Mouse (Mus musculus) neural tube, embryonic 14.5 days (tissue): ENCODE data around the gene Dnajb1. TPM values are rescaled to one million over a fixed set of nuclear protein-coding genes. Genes with fewer than 3 reads are reported as not detected.

Source experiments
- ATAC-seq: fragments of 200-750 bp; cut with Nextera tagmentation; 2 replicates; pipeline ENCODE4 v1.8.0; 2017; ENCODE audit warnings: low read depth, mild to moderate bottlenecking, moderate TSS enrichment, moderate library complexity
- H3K27ac ChIP-seq: fragments of 300-500 bp; sonication (generic); 2 replicates; pipeline ENCODE4 v1.5.1; 2014; ENCODE audit warnings: low read depth, mild to moderate bottlenecking, control low read depth, low read length, moderate library complexity, mixed read lengths
- H3K27me3 ChIP-seq: fragments of 300-500 bp; sonication (generic); 2 replicates; pipeline ENCODE4 v1.6.1; 2014; ENCODE audit warnings: low read length; ENCODE audit not compliant: control insufficient read depth, insufficient read depth
- H3K36me3 ChIP-seq: fragments of 300-500 bp; sonication (generic); 2 replicates; pipeline ENCODE4 v1.6.1; 2014; ENCODE audit warnings: low read length, mixed read lengths; ENCODE audit not compliant: control insufficient read depth, insufficient read depth
- H3K4me1 ChIP-seq: fragments of 300-500 bp; sonication (generic); 2 replicates; pipeline ENCODE4 v1.6.1; 2014; ENCODE audit warnings: low read length; ENCODE audit not compliant: control insufficient read depth, insufficient read depth
- H3K4me2 ChIP-seq: fragments of 300-500 bp; sonication (generic); 2 replicates; pipeline ENCODE4 v1.6.1; 2014; ENCODE audit warnings: mild to moderate bottlenecking, low read depth, low read length, control low read depth
- H3K4me3 ChIP-seq: fragments of 300-500 bp; sonication (generic); 2 replicates; pipeline ENCODE4 v1.5.1; 2014; ENCODE audit warnings: low read depth, low read length, control low read depth, mixed read lengths
- H3K9ac ChIP-seq: fragments of 300-500 bp; sonication (generic); replicated peaks from 2 replicates; pipeline ENCODE4 v1.6.1; 2014; ENCODE audit warnings: low read depth, mild to moderate bottlenecking, control low read depth, low read length, mixed read lengths
- H3K9me3 ChIP-seq: fragments of 300-500 bp; sonication (generic); 2 replicates; pipeline ENCODE4 v1.6.1; 2016; ENCODE audit warnings: low read length; ENCODE audit not compliant: control insufficient read depth
- WGBS: fragments of 180-500 bp; shearing (Covaris S2); extraction: QIAGEN DNeasy Blood & Tissue Kit; methylation state at CpG from one replicate; pipeline ENCODE4 v1.1.7; 2014; 5-methylcytosine and 5-hydroxymethylcytosine counted together
- polyA plus RNA-seq: library from polyadenylated mRNA; unstranded; fragments of >200 nt; fragmentation: Nextera tagmentation; extraction: Ambion mirVana; gene quantifications from 2 replicates; pipeline ENCODE4 v1.2.1, GENCODE M21; 2014

Dnajb1 gene
- polyA plus RNA-seq, 1 experiment from 2014 or later = 55.2 TPM

DNA sequence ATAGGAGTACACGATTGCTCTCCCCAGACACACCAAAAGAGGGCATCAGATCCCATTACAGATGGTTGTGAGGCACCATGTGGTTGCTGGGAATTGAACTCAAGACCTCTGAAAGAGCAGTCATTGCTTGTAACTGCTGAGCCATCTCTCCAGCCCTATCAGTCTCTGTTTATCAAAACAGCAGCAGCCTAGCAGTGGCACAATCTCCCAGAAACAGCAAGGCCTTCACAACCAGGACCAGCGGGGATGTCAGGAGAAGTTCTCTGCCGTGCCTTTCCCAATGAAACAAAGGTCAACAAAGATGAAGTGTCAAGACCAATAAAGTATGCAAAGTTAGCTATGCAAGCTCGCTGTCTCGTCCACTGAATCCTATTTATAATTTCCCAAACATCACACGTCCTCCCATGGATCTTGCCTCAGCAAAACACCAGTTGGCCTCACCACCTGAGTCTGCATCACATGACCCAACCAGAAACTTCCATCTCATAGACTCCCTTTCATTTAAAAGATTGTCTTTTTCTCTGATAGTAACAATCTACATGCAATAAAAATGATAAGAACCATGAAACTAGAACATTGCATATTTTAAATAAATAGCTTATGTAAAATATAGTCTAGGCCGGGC is 24.2 kb downstream of the Dnajb1 start:
- Histone ChIP-seq H3K9me3 (no peaks in the 10 kb centered on the region; the same call in 1 of the 2 replicates), H3K4me2 (no peak overlapping the region), H3K27me3 (no peaks in the 10 kb centered on the region), H3K4me3 (no peak overlapping the region), H3K9ac (no peak overlapping the region), H3K27ac (no peak overlapping the region), H3K36me3 (no peaks in the 10 kb centered on the region), H3K4me1 (no peaks in the 10 kb centered on the region)
- no peak for ATAC-seq
- WGBS = 88% methylated on average over 7 of the region's 7 CpGs

DNA sequence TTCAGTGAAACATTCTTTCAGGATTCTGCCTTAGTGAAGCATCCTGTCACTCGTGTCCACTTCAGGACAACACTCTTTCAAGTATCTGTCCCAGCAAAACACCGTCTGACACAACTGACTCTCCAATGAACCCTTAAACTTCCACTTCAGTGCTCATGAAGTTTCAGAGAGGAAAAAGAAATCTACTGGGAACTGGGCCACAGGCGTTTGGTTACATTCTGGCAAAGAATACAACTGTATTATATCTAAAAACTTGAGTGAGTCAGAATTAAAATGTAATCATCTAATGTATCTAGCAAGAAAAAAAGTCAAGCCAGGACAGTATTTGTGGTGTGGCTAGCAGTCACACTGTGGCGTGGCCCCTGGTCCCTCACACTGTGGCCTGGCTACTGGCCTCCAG is 30.9 kb downstream of the Dnajb1 start:
- H3K9ac ChIP-seq = no peak overlapping the region
- ATAC-seq = no peak

DNA sequence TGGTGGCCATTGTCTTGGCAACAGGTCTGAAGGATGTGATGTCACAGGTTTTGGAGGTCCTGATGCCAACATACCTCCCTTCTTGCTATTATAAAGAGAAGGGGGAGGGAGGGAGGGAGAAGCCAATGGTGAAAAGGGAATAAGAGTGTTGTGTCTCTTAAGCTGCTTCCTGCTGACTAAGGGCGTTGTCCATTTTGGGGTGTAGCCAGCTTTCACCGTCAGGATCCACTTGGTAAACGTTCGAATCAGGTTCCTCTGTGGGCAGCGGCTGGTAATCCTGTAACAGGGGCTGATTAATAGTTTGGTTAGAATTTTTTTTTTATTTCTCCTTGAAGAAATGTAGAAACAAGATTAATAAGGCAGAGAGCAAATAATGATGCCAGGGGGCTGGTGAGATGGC is 31.7 kb downstream of the Dnajb1 start:
- H3K9me3 ChIP-seq = no peaks in the 10 kb centered on the region; the same call in 1 of the 2 replicates
- no peaks in the 10 kb centered on the region for H3K27me3 ChIP-seq
- no peaks in the 10 kb centered on the region for H3K4me1 ChIP-seq
- no peaks in the 10 kb centered on the region for H3K36me3 ChIP-seq
- H3K9ac ChIP-seq = no peak overlapping the region
- no peak overlapping the region for H3K4me2 ChIP-seq
- no peak for ATAC-seq
- no peak overlapping the region for H3K27ac ChIP-seq
- WGBS = 77% methylated on average over 5 of the region's 5 CpGs
- no peak overlapping the region for H3K4me3 ChIP-seq

More for the DNA sequence above, 30.9 kb downstream of the Dnajb1 start:
- Histone ChIP-seq H3K9me3 (no peaks in the 10 kb centered on the region; the same call in 1 of the 2 replicates), H3K36me3 (no peaks in the 10 kb centered on the region), H3K27ac (no peak overlapping the region), H3K27me3 (no peaks in the 10 kb centered on the region), H3K4me2 (no peak overlapping the region), H3K4me3 (no peak overlapping the region), H3K4me1 (no peaks in the 10 kb centered on the region)
- WGBS = 74% methylated on average over 4 of the region's 4 CpGs

DNA sequence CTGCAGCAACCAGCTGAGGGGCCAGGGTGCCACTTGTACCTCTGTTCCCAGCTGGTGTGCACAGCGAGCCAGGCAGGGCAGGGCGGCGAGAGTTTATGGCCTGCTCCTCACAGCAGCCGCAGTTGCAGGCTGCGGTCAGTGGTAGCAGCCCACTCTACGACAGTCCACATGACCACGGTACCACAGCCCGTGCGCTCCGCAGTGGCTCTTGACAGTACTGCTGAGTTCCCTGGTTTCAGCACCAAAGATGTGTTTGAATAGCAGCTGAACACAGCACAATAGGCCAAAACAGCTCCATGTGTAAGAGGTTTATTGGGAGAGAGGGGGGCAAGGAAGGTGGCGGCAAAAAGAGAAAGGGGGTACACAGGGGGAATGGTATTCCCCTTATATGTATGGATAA is 39.5 kb downstream of the Dnajb1 start:
- H3K9ac ChIP-seq = no peak overlapping the region
- 94% methylated on average over 11 of the region's 11 CpGs for WGBS
- H3K36me3 ChIP-seq = no peaks in the 10 kb centered on the region
- H3K27ac ChIP-seq = no peak overlapping the region
- no peaks in the 10 kb centered on the region for H3K9me3 ChIP-seq
- no peak overlapping the region for H3K4me2 ChIP-seq
- no peaks in the 10 kb centered on the region for H3K27me3 ChIP-seq
- ATAC-seq = no peak
- H3K4me1 ChIP-seq = no peaks in the 10 kb centered on the region
- no peak overlapping the region for H3K4me3 ChIP-seq

DNA sequence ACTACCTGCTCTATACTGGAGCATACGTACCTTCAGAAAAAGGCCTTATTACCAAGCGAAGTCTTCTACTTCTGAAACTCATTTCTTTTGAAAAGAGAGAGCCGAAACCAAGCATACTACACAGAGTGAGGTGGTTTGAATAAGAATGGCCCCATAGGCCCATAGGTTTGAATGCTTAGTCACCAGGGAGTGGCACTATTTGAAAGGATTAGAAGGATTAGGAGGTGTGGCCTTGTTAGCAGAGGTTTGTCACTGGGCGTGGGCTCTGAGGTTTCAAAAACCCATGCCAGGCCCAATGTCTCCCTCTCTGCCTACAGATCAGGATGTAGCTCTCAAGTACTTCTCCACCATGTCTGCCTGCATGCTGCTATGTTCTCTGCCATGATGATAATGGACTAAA is 40.0 kb downstream of the Dnajb1 start:
- Histone ChIP-seq H3K9me3 (no peaks in the 10 kb centered on the region), H3K4me3 (no peak overlapping the region), H3K4me2 (no peak overlapping the region), H3K36me3 (no peaks in the 10 kb centered on the region), H3K27me3 (no peaks in the 10 kb centered on the region), H3K27ac (no peak overlapping the region), H3K9ac (no peak overlapping the region), H3K4me1 (peaks cover under 1% of the 10 kb centered on the region)
- ATAC-seq = no peak
- WGBS = 96% methylated on average over 4 of the region's 4 CpGs

DNA sequence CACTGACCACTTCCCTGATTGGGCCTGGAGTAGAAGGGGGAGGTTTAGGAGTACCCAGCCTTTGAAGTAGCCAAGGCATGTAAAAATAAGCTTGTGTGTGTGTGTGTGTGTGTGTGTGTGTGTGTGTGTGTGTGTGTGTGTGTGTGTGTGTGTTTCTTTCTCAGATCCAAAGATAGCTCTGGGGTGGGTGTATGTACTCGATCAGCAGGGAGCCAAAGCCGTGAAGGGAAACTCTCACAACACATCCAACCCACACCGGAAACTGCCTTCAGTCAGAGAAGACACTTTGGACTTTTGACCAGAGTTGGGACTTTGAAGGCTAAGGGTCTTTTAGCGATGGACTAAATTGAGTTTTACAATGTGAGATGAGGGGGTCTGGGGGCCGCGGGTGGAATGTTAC is 41.7 kb downstream of the Dnajb1 start:
- H3K4me3 ChIP-seq = no peak overlapping the region
- no peak overlapping the region for H3K9ac ChIP-seq
- H3K27ac ChIP-seq = no peak overlapping the region
- no peaks in the 10 kb centered on the region for H3K9me3 ChIP-seq
- no peak overlapping the region for H3K4me2 ChIP-seq
- H3K4me1 ChIP-seq = peaks cover 11% of the 10 kb centered on the region
- no peak for ATAC-seq
- WGBS = 91% methylated on average over 6 of the region's 6 CpGs
- H3K27me3 ChIP-seq = no peaks in the 10 kb centered on the region
- no peaks in the 10 kb centered on the region for H3K36me3 ChIP-seq

DNA sequence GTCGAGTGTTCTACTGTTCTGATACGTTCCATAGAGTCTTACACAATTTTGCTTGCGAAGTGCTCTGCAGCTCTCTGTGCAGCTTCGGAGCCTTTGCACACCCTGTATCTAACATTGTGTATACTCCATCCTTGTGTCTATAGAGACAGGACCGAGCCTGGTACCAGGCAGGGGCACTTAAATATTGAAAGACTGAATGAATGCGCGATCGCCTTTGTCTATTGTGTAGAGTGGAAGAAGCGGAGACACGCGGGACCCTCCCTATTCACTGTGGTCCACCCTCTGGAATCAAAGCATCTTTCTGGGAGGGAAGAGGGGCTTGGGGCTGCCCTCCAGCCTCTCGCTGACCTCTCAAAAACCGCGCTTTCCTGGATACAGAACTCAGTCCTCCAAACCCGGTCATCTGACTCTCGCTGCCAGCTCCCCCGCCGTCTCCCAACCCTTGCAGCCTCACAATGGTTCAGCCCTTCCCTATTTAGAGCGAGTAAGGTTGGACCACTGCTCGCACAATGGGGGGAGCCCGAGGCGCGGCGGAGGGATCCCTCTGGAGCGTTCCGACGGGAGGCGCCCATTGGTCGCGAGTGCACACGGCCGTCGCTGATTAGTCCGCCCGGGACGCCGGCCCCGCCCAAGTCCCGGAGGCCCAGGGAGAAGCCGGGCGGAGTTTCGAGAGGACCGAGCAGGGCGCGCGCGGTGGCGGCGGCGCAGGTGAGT is 44.2 kb downstream of the Dnajb1 start, which contains the start of gene Gipc1:
Gipc1 (plus strand) TSS at position 648 of the 714 bp plus-strand sequence.
- H3K27ac ChIP-seq = peak within 1 kb of the TSS; percentile 90

DNA sequence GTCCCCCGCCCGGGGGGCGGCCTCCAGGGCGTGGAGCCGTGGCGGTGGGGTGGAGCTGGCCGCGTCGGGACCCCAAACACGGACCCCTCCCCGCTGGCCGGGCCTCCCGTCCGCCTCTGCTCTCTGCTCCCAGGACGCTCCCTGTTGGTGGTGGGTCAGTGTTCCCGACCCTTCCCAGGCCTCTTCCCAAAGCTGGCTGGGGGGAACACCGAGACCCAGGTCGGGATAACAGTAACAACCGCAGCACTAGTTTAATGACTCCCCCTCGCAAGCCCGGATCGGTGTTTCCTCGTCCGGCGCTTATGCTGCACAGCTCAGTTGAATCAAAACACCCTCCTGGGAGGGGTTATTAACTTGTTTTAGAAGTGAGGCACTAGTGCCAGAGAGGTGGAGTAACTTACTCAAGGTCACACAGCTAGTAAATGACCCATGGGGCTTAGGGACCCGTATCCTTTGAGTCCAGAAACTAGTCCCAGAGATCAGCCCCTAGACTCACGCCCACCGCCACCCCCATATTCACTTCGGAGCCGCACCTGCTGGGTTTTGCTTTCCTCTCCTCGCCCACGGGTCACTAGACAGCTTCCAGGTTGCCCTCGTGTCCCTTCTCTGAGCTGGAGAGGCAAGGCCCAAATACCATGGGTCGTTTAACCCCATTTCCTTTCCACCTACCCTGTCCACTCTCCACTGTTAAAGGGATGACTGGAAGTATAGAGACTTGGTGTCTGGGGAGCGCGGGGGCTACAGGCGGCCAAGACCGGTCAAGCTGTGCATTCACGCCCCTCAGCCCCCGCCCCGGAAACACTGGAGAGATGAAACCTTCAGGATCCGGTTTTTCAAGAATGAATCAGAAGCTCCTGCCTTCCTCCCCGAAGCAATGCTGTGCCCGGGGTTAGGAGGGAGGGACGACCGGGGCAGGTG is 45.0 kb downstream of the Dnajb1 start:
- peak overlapping the region; percentile 78 for H3K9ac ChIP-seq
- no peaks in the 10 kb centered on the region for H3K27me3 ChIP-seq
- peaks cover 11% of the 10 kb centered on the region for H3K4me1 ChIP-seq
- WGBS = 3% methylated on average over 40 of the region's 46 CpGs
- peak overlapping the region; percentile 89 for H3K4me3 ChIP-seq
- H3K9me3 ChIP-seq = no peaks in the 10 kb centered on the region
- ATAC-seq = peak; percentile 39; the same call in 1 of the 2 replicates
- H3K36me3 ChIP-seq = no peaks in the 10 kb centered on the region
- H3K4me2 ChIP-seq = peak overlapping the region; percentile 96
- H3K27ac ChIP-seq = peak overlapping the region; percentile 67; the same call in 1 of the 2 replicates

More for the DNA sequence above, 44.2 kb downstream of the Dnajb1 start, which contains the start of gene Gipc1:
- Histone ChIP-seq H3K4me2 (peak within 1 kb of the TSS; percentile 96), H3K27me3 (no peaks in the 10 kb centered on the region), H3K9ac (peak within 1 kb of the TSS; percentile 78), H3K4me1 (peaks cover 11% of the 10 kb centered on the region), H3K9me3 (no peaks in the 10 kb centered on the region), H3K4me3 (peak within 1 kb of the TSS; percentile 89), H3K36me3 (no peaks in the 10 kb centered on the region)
- 5% methylated on average over 47 of the region's 50 CpGs for WGBS
- peak; percentile 97 for ATAC-seq
